Mouse (Mus musculus): ENCODE results near the gene Creb3l2. TPM values are rescaled to one million over a fixed set of nuclear protein-coding genes. Genes with fewer than 3 reads are reported as not detected.
"Not testable (repeated sequence)": the region's sequence is repeated elsewhere in the genome, so short reads cannot be mapped to it uniquely, and the experiment has no call there.

Creb3l2 gene
- polyA plus RNA-seq, 1 experiment from 2014 or later = 33.1 TPM

- no peak for DNase-seq
- 83% methylated on average over 12 of the region's 12 CpGs for WGBS
- Histone ChIP-seq H3K36me3 (ENCODE audit: insufficient read depth) (peaks cover 34% of the 10 kb centered on the region), H3K4me3 (ENCODE audit: low read depth, low read length) (no peak overlapping the region), H3K4me2 (no peak overlapping the region), H3K27me3 (ENCODE audit: insufficient read depth, low read length) (no peaks in the 10 kb centered on the region), H3K27ac (ENCODE audit: low read depth) (no peak overlapping the region), H3K9ac (no peak overlapping the region), H3K4me1 (ENCODE audit: insufficient read depth) (peaks cover 5% of the 10 kb centered on the region; the same call in 1 of the 2 replicates), H3K9me3 (ENCODE audit: low read depth, low read length) (no peaks in the 10 kb centered on the region)
- ATAC-seq (ENCODE audit: insufficient read depth) = no peak
- no peak for TF ChIP-seq CTCF (IDR thresholded peaks at IDR 0.05; ENCODE audit: low read depth)
Measured at GRCm38 (mm10) chr6:37377836-37378580, 63.9 kb downstream of the Creb3l2 start.

- WGBS = 84% methylated on average over 3 of the region's 3 CpGs
- H3K9me3 ChIP-seq (ENCODE audit: low read depth, low read length); H3K4me2 ChIP-seq; DNase-seq; ATAC-seq (ENCODE audit: insufficient read depth); H3K27me3 ChIP-seq (ENCODE audit: insufficient read depth, low read length); H3K4me3 ChIP-seq (ENCODE audit: low read depth, low read length); H3K9ac ChIP-seq; H3K27ac ChIP-seq (ENCODE audit: low read depth); H3K4me1 ChIP-seq (ENCODE audit: insufficient read depth): not testable (repeated sequence)
- H3K36me3 ChIP-seq (ENCODE audit: insufficient read depth) = peaks cover 39% of the 10 kb centered on the region
Measured at GRCm38 (mm10) chr6:37377387-37377786, 64.6 kb downstream of the Creb3l2 start.

- Histone ChIP-seq H3K4me2 (no peak overlapping the region), H3K4me3 (ENCODE audit: low read depth, low read length) (no peak overlapping the region), H3K4me1 (ENCODE audit: insufficient read depth) (peaks cover 5% of the 10 kb centered on the region; the same call in 1 of the 2 replicates), H3K9me3 (ENCODE audit: low read depth, low read length) (no peaks in the 10 kb centered on the region), H3K27me3 (ENCODE audit: insufficient read depth, low read length) (no peaks in the 10 kb centered on the region), H3K27ac (ENCODE audit: low read depth) (no peak overlapping the region), H3K36me3 (ENCODE audit: insufficient read depth) (peaks cover 41% of the 10 kb centered on the region), H3K9ac (no peak overlapping the region)
- 0 out of 2 replicates have a peak, but pooled peaks have one; percentile 37 for ATAC-seq (ENCODE audit: insufficient read depth)
- no peak for TF ChIP-seq CTCF (IDR thresholded peaks at IDR 0.05; ENCODE audit: low read depth)
- peak; percentile 46 for DNase-seq
- 72% methylated on average over 10 of the region's 10 CpGs for WGBS
Measured at GRCm38 (mm10) chr6:37375452-37375851, 66.5 kb downstream of the Creb3l2 start.

- Histone ChIP-seq H3K27ac (ENCODE audit: low read depth) (no peak overlapping the region), H3K4me1 (ENCODE audit: insufficient read depth) (peaks cover 10% of the 10 kb centered on the region), H3K4me2 (no peak overlapping the region), H3K4me3 (ENCODE audit: low read depth, low read length) (no peak overlapping the region), H3K9ac (no peak overlapping the region), H3K36me3 (ENCODE audit: insufficient read depth) (peaks cover 11% of the 10 kb centered on the region; the same call in 1 of the 2 replicates), H3K27me3 (ENCODE audit: insufficient read depth, low read length) (no peaks in the 10 kb centered on the region), H3K9me3 (ENCODE audit: low read depth, low read length) (no peaks in the 10 kb centered on the region)
- WGBS = 82% methylated on average over 7 of the region's 7 CpGs
- DNase-seq = no peak
- ATAC-seq (ENCODE audit: insufficient read depth) = no peak
- TF ChIP-seq CTCF (IDR thresholded peaks at IDR 0.05; ENCODE audit: low read depth) = peak; percentile 63
Measured at GRCm38 (mm10) chr6:37371341-37371740, 70.6 kb downstream of the Creb3l2 start.

GRCm38 (mm10) chr6:37370566-37370965 is 71.4 kb downstream of the Creb3l2 start:
- no peaks in the 10 kb centered on the region for H3K27me3 ChIP-seq (ENCODE audit: insufficient read depth, low read length)
- no peak overlapping the region for H3K9ac ChIP-seq
- peaks cover 8% of the 10 kb centered on the region for H3K4me1 ChIP-seq (ENCODE audit: insufficient read depth)
- H3K9me3 ChIP-seq (ENCODE audit: low read depth, low read length) = no peaks in the 10 kb centered on the region
- H3K4me2 ChIP-seq = no peak overlapping the region
- H3K4me3 ChIP-seq (ENCODE audit: low read depth, low read length) = no peak overlapping the region
- H3K27ac ChIP-seq (ENCODE audit: low read depth) = no peak overlapping the region
- no peak for ATAC-seq (ENCODE audit: insufficient read depth)
- no peak for TF ChIP-seq CTCF (IDR thresholded peaks at IDR 0.05; ENCODE audit: low read depth)
- peaks cover 11% of the 10 kb centered on the region; the same call in 1 of the 2 replicates for H3K36me3 ChIP-seq (ENCODE audit: insufficient read depth)
- no peak for DNase-seq
- WGBS = 79% methylated on average over 12 of the region's 12 CpGs

GRCm38 (mm10) chr6:37369750-37370149 is 72.2 kb downstream of the Creb3l2 start:
- no peak for TF ChIP-seq CTCF (IDR thresholded peaks at IDR 0.05; ENCODE audit: low read depth)
- H3K9me3 ChIP-seq (ENCODE audit: low read depth, low read length) = no peaks in the 10 kb centered on the region
- no peaks in the 10 kb centered on the region for H3K27me3 ChIP-seq (ENCODE audit: insufficient read depth, low read length)
- 57% methylated on average over 6 of the region's 6 CpGs for WGBS
- DNase-seq = no peak
- H3K4me3 ChIP-seq (ENCODE audit: low read depth, low read length) = no peak overlapping the region
- no peak overlapping the region for H3K27ac ChIP-seq (ENCODE audit: low read depth)
- H3K4me2 ChIP-seq = no peak overlapping the region
- H3K36me3 ChIP-seq (ENCODE audit: insufficient read depth) = peaks cover 11% of the 10 kb centered on the region; the same call in 1 of the 2 replicates
- no peak for ATAC-seq (ENCODE audit: insufficient read depth)
- H3K9ac ChIP-seq = no peak overlapping the region
- peaks cover 11% of the 10 kb centered on the region for H3K4me1 ChIP-seq (ENCODE audit: insufficient read depth)

GRCm38 (mm10) chr6:37368281-37368680 is 73.7 kb downstream of the Creb3l2 start:
- H3K4me3 ChIP-seq (ENCODE audit: low read depth, low read length) = no peak overlapping the region
- ATAC-seq (ENCODE audit: insufficient read depth) (no peak), DNase-seq (no peak)
- H3K9ac ChIP-seq = no peak overlapping the region
- H3K4me2 ChIP-seq = no peak overlapping the region
- TF ChIP-seq CTCF (IDR thresholded peaks at IDR 0.05; ENCODE audit: low read depth) = no peak
- no peaks in the 10 kb centered on the region for H3K9me3 ChIP-seq (ENCODE audit: low read depth, low read length)
- 35% methylated on average over 13 of the region's 13 CpGs for WGBS
- H3K27ac ChIP-seq (ENCODE audit: low read depth) = no peak overlapping the region
- H3K4me1 ChIP-seq (ENCODE audit: insufficient read depth) = peaks cover 11% of the 10 kb centered on the region
- H3K27me3 ChIP-seq (ENCODE audit: insufficient read depth, low read length) = no peaks in the 10 kb centered on the region
- peaks cover 23% of the 10 kb centered on the region; the same call in 1 of the 2 replicates for H3K36me3 ChIP-seq (ENCODE audit: insufficient read depth)

Measured in lung, embryonic 14.5 days (tissue).